Mouse (Mus musculus) erythroblast, embryonic 14.5 days (primary cell): Measurements from ENCODE around the gene Pelo.

ENCODE experiments used
- GATA1 ChIP-seq: IDR thresholded peaks from 2 replicates; pipeline ENCODE4 v1.6.1; 2012; ENCODE audit warnings: low read length, inconsistent platforms, mixed read lengths
- TAL1 ChIP-seq: IDR thresholded peaks from 3 replicates; pipeline ENCODE4 v1.6.1; 2012; ENCODE audit warnings: low read length, inconsistent platforms, mixed read lengths

GRCm38 (mm10) chr13:115096965-115097364 is 7.0 kb upstream of the Pelo start:
- no peak for TF ChIP-seq GATA1
- TF ChIP-seq TAL1: no peak
